Mouse (Mus musculus): ENCODE results near the gene Ptprf. TPM values are rescaled to one million over a fixed set of nuclear protein-coding genes. Genes with fewer than 3 reads are reported as not detected.

The Ptprf gene
- polyA plus RNA-seq, 1 experiment: 245 TPM

- Histone ChIP-seq H3K4me1 (ENCODE audit: control insufficient read depth, insufficient read depth, low read length) (peaks cover 26% of the 10 kb centered on the region), H3K4me3 (replicated peaks; ENCODE audit: extremely low read depth, low read depth, low read length) (no peak overlapping the region)
- WGBS: 65% methylated on average over 7 of the region's 7 CpGs
- no peak for TF ChIP-seq CTCF (IDR thresholded peaks at IDR 0.05; ENCODE audit: insufficient read depth, low read length)
- no peak for TF ChIP-seq POLR2A (IDR thresholded peaks at IDR 0.05; ENCODE audit: borderline replicate concordance, extremely low read depth, low read depth, low read length)
- DNase-seq: no peak
Observed at GRCm38 (mm10) chr4:118274521-118274920, 16.7 kb downstream of the Ptprf start.

- TF ChIP-seq POLR2A (IDR thresholded peaks at IDR 0.05; ENCODE audit: borderline replicate concordance, extremely low read depth, low read depth, low read length) (no peak), CTCF (IDR thresholded peaks at IDR 0.05; ENCODE audit: insufficient read depth, low read length) (no peak)
- peak; percentile 31 for DNase-seq
- H3K4me3 ChIP-seq (replicated peaks; ENCODE audit: extremely low read depth, low read depth, low read length): no peak overlapping the region
- WGBS: 64% methylated on average over 8 of the region's 8 CpGs
- peaks cover 26% of the 10 kb centered on the region for H3K4me1 ChIP-seq (ENCODE audit: control insufficient read depth, insufficient read depth, low read length)
Observed at GRCm38 (mm10) chr4:118273998-118274397, 17.2 kb downstream of the Ptprf start.

- peak; percentile 69 for DNase-seq
- H3K4me1 ChIP-seq (ENCODE audit: control insufficient read depth, insufficient read depth, low read length): peaks cover 28% of the 10 kb centered on the region
- 33% methylated on average over 5 of the region's 5 CpGs for WGBS
Observed at GRCm38 (mm10) chr4:118273545-118273944, 17.7 kb downstream of the Ptprf start.

GRCm38 (mm10) chr4:118272871-118273270, 18.3 kb downstream of the Ptprf start:
- H3K4me3 ChIP-seq (replicated peaks; ENCODE audit: extremely low read depth, low read depth, low read length): no peak overlapping the region
- TF ChIP-seq CTCF (IDR thresholded peaks at IDR 0.05; ENCODE audit: insufficient read depth, low read length) (no peak), POLR2A (IDR thresholded peaks at IDR 0.05; ENCODE audit: borderline replicate concordance, extremely low read depth, low read depth, low read length) (no peak)
- WGBS: 83% methylated on average over 3 of the region's 3 CpGs
- no peak for DNase-seq
- peaks cover 26% of the 10 kb centered on the region for H3K4me1 ChIP-seq (ENCODE audit: control insufficient read depth, insufficient read depth, low read length)

More at GRCm38 (mm10) chr4:118273545-118273944, 17.7 kb downstream of the Ptprf start:
- TF ChIP-seq CTCF (IDR thresholded peaks at IDR 0.05; ENCODE audit: insufficient read depth, low read length): no peak
- no peak for TF ChIP-seq POLR2A (IDR thresholded peaks at IDR 0.05; ENCODE audit: borderline replicate concordance, extremely low read depth, low read depth, low read length)
- no peak overlapping the region for H3K4me3 ChIP-seq (replicated peaks; ENCODE audit: extremely low read depth, low read depth, low read length)

- DNase-seq: peak; percentile 72
- Histone ChIP-seq H3K4me1 (ENCODE audit: control insufficient read depth, insufficient read depth, low read length) (peaks cover 23% of the 10 kb centered on the region), H3K4me3 (replicated peaks; ENCODE audit: extremely low read depth, low read depth, low read length) (no peak overlapping the region)
- 52% methylated on average over 5 of the region's 5 CpGs for WGBS
- no peak for TF ChIP-seq CTCF (IDR thresholded peaks at IDR 0.05; ENCODE audit: insufficient read depth, low read length)
- TF ChIP-seq POLR2A (IDR thresholded peaks at IDR 0.05; ENCODE audit: borderline replicate concordance, extremely low read depth, low read depth, low read length): no peak
Observed at GRCm38 (mm10) chr4:118272258-118272657, 18.9 kb downstream of the Ptprf start.

GRCm38 (mm10) chr4:118271556-118272074, 19.6 kb downstream of the Ptprf start:
- TF ChIP-seq POLR2A (IDR thresholded peaks at IDR 0.05; ENCODE audit: borderline replicate concordance, extremely low read depth, low read depth, low read length) (no peak), CTCF (IDR thresholded peaks at IDR 0.05; ENCODE audit: insufficient read depth, low read length) (no peak)
- no peak for DNase-seq
- H3K4me3 ChIP-seq (replicated peaks; ENCODE audit: extremely low read depth, low read depth, low read length): no peak overlapping the region
- WGBS: 77% methylated on average over 9 of the region's 9 CpGs
- H3K4me1 ChIP-seq (ENCODE audit: control insufficient read depth, insufficient read depth, low read length): peaks cover 19% of the 10 kb centered on the region

- no peak for TF ChIP-seq POLR2A (IDR thresholded peaks at IDR 0.05; ENCODE audit: borderline replicate concordance, extremely low read depth, low read depth, low read length)
- TF ChIP-seq CTCF (IDR thresholded peaks at IDR 0.05; ENCODE audit: insufficient read depth, low read length): peak; percentile 22; the same call in 1 of the 2 replicates
- H3K4me1 ChIP-seq (ENCODE audit: control insufficient read depth, insufficient read depth, low read length): peaks cover 21% of the 10 kb centered on the region
- WGBS: 91% methylated on average over 3 of the region's 3 CpGs
- no peak for DNase-seq
- H3K4me3 ChIP-seq (replicated peaks; ENCODE audit: extremely low read depth, low read depth, low read length): no peak overlapping the region
Observed at GRCm38 (mm10) chr4:118270706-118271105, 20.5 kb downstream of the Ptprf start.

- no peak for TF ChIP-seq CTCF (IDR thresholded peaks at IDR 0.05; ENCODE audit: insufficient read depth, low read length)
- TF ChIP-seq POLR2A (IDR thresholded peaks at IDR 0.05; ENCODE audit: borderline replicate concordance, extremely low read depth, low read depth, low read length): no peak
- WGBS: 45% methylated on average over 6 of the region's 6 CpGs
- Histone ChIP-seq H3K4me1 (ENCODE audit: control insufficient read depth, insufficient read depth, low read length) (peaks cover 18% of the 10 kb centered on the region), H3K4me3 (replicated peaks; ENCODE audit: extremely low read depth, low read depth, low read length) (no peak overlapping the region)
- DNase-seq: peak; percentile 75
Observed at GRCm38 (mm10) chr4:118269999-118270398, 21.2 kb downstream of the Ptprf start.

GRCm38 (mm10) chr4:118268429-118269212, 22.6 kb downstream of the Ptprf start:
- Histone ChIP-seq H3K4me1 (ENCODE audit: control insufficient read depth, insufficient read depth, low read length) (peaks cover 16% of the 10 kb centered on the region), H3K4me3 (replicated peaks; ENCODE audit: extremely low read depth, low read depth, low read length) (no peak overlapping the region)
- WGBS: 68% methylated on average over 14 of the region's 14 CpGs
- no peak for TF ChIP-seq CTCF (IDR thresholded peaks at IDR 0.05; ENCODE audit: insufficient read depth, low read length)
- DNase-seq: no peak

- no peak for DNase-seq
- Histone ChIP-seq H3K4me3 (replicated peaks; ENCODE audit: extremely low read depth, low read depth, low read length) (no peak overlapping the region), H3K4me1 (ENCODE audit: control insufficient read depth, insufficient read depth, low read length) (peaks cover 15% of the 10 kb centered on the region)
- TF ChIP-seq POLR2A (IDR thresholded peaks at IDR 0.05; ENCODE audit: borderline replicate concordance, extremely low read depth, low read depth, low read length): no peak
- no peak for TF ChIP-seq CTCF (IDR thresholded peaks at IDR 0.05; ENCODE audit: insufficient read depth, low read length)
- 50% methylated on average over 15 of the region's 15 CpGs for WGBS
Observed at GRCm38 (mm10) chr4:118265557-118265956, 25.6 kb downstream of the Ptprf start.

All from lung, adult 2 months (tissue).